Mouse (Mus musculus): ENCODE measurements around the gene Ppp1cc.
"Not testable (repeated sequence)": the region's sequence is repeated elsewhere in the genome, so short reads cannot be mapped to it uniquely, and the experiment has no call there.

The Ppp1cc gene

GRCm38 (mm10) chr5:122212820-122213219 lies 54.7 kb downstream of the Ppp1cc start:
- DNase-seq (ENCODE audit: low spot score): not testable (repeated sequence)

GRCm38 (mm10) chr5:122213861-122214260 lies 55.8 kb downstream of the Ppp1cc start:
- no peak for DNase-seq (ENCODE audit: low spot score)

GRCm38 (mm10) chr5:122217636-122218035 lies 59.6 kb downstream of the Ppp1cc start:
- no peak for DNase-seq (ENCODE audit: low spot score)

- DNase-seq (ENCODE audit: low spot score): no peak
These were observed 60.2 kb downstream of the Ppp1cc start for GRCm38 (mm10) chr5:122218109-122218905.

- DNase-seq (ENCODE audit: low spot score): no peak
These were observed 60.9 kb downstream of the Ppp1cc start for GRCm38 (mm10) chr5:122218928-122219327.

- no peak for DNase-seq (ENCODE audit: low spot score)
These were observed 61.9 kb downstream of the Ppp1cc start for GRCm38 (mm10) chr5:122219655-122220629.

- DNase-seq (ENCODE audit: low spot score): no peak
These were observed 63.0 kb downstream of the Ppp1cc start for GRCm38 (mm10) chr5:122221085-122221484.

GRCm38 (mm10) chr5:122224291-122224690 lies 66.2 kb downstream of the Ppp1cc start:
- DNase-seq (ENCODE audit: low spot score): no peak

All from ovary, postnatal 36 days (tissue).